Mouse (Mus musculus) MEL (cell line): ENCODE data around the gene Arhgap45. TPM values are rescaled to one million over a fixed set of nuclear protein-coding genes. Genes with fewer than 3 reads are reported as not detected.

Experiments
- DNase-seq: peaks from one replicate; pipeline ENCODE4 v3.0.0; 2011; ENCODE audit warnings: low read depth, low spot score
- H3K27ac ChIP-seq: 2 replicates; pipeline ENCODE4 v1.5.1; 2012; ENCODE audit warnings: low read depth, mild to moderate bottlenecking, control low read depth, low read length, moderate library complexity; ENCODE audit not compliant: control insufficient read depth
- H3K27me3 ChIP-seq, 2 experiments: fragments of 150-350 bp in 1 of 2; sonication (generic) in 1 of 2; 2 replicates each; pipeline ENCODE4 v1.6.1; 2012; ENCODE audit warnings: low read length in 2 of 2, mild to moderate bottlenecking in 2 of 2, improper control_type of control experiment in 1 of 2, moderate library complexity in 1 of 2; ENCODE audit not compliant: insufficient read depth in 2 of 2, control insufficient read depth in 1 of 2
- H3K36me3 ChIP-seq, 2 experiments: 2 replicates each; pipeline ENCODE4 v1.6.1; 2012 to 2014; ENCODE audit warnings: low read length in 2 of 2, improper control_type of control experiment in 1 of 2, inconsistent platforms in 1 of 2, mild to moderate bottlenecking in 1 of 2; ENCODE audit not compliant: insufficient read depth in 2 of 2, control insufficient read depth in 1 of 2
- H3K4me1 ChIP-seq, 2 experiments: fragments of 150-350 bp in 1 of 2; sonication (generic) in 1 of 2; 2 replicates each; pipeline ENCODE4 v1.6.1; 2012; ENCODE audit warnings: low read length in 2 of 2, improper control_type of control experiment in 1 of 2, mild to moderate bottlenecking in 1 of 2; ENCODE audit not compliant: insufficient read depth in 2 of 2, control insufficient read depth in 1 of 2
- H3K4me3 ChIP-seq, 2 experiments: fragments of 150-350 bp in 1 of 2; sonication (generic) in 1 of 2; 2 replicates each; pipeline ENCODE4 v1.5.1; 2012; ENCODE audit warnings: low read depth in 2 of 2, low read length in 2 of 2, mild to moderate bottlenecking in 2 of 2, moderate library complexity in 2 of 2, control low read depth in 1 of 2, improper control_type of control experiment in 1 of 2; ENCODE audit not compliant: control insufficient read depth in 1 of 2, insufficient read depth in 1 of 2
- H3K79me2 ChIP-seq: 2 replicates; pipeline ENCODE4 v1.6.1; 2012; ENCODE audit warnings: mild to moderate bottlenecking, low read length, moderate library complexity; ENCODE audit not compliant: control insufficient read depth, poor library complexity, insufficient read depth
- H3K9ac ChIP-seq: 2 replicates; pipeline ENCODE4 v1.6.1; 2012; ENCODE audit warnings: low read depth, mild to moderate bottlenecking, control low read depth, low read length, moderate library complexity; ENCODE audit not compliant: control insufficient read depth, poor library complexity, severe bottlenecking
- H3K9me3 ChIP-seq: fragments of 150-350 bp; sonication (generic); replicated peaks from 2 replicates; pipeline ENCODE4 v1.6.1; 2012; ENCODE audit warnings: mild to moderate bottlenecking, low read length, improper control_type of control experiment, moderate library complexity; ENCODE audit not compliant: insufficient read depth
- BHLHE40 ChIP-seq: IDR thresholded peaks from 2 replicates; pipeline ENCODE4 v1.6.1; 2012; ENCODE audit warnings: low read depth, mild to moderate bottlenecking, inconsistent platforms, low read length, improper control_type of control experiment, borderline replicate concordance
- CHD1 ChIP-seq: IDR thresholded peaks from 2 replicates; pipeline ENCODE4 v1.6.1; 2012; ENCODE audit warnings: low read depth, mild to moderate bottlenecking, inconsistent platforms, low read length, improper control_type of control experiment
- CHD2 ChIP-seq: IDR thresholded peaks from 2 replicates; pipeline ENCODE4 v1.6.1; 2011; ENCODE audit warnings: low read length, improper control_type of control experiment
- CTCF ChIP-seq, 3 experiments: IDR thresholded peaks in 2 of 3; conservative IDR thresholded peaks in 1 of 3; 2 replicates each; pipeline ENCODE4 v1.5.1; 2011 to 2012; ENCODE audit warnings: low read length in 3 of 3, low read depth in 2 of 3, mild to moderate bottlenecking in 2 of 3, improper control_type of control experiment in 1 of 3, inconsistent platforms in 1 of 3, mixed read lengths in 1 of 3, moderate library complexity in 1 of 3; ENCODE audit not compliant: control insufficient read depth in 1 of 3, insufficient read depth in 1 of 3, poor library complexity in 1 of 3, severe bottlenecking in 1 of 3
- E2F4 ChIP-seq: IDR thresholded peaks from 2 replicates; pipeline ENCODE4 v1.6.1; 2011; ENCODE audit warnings: low read depth, low read length, improper control_type of control experiment, borderline replicate concordance
- EP300 ChIP-seq, 2 experiments: IDR thresholded peaks; 2 replicates each; pipeline ENCODE4 v1.6.1; 2011; ENCODE audit warnings: improper control_type of control experiment in 2 of 2, low read length in 2 of 2, low read depth in 1 of 2, mild to moderate bottlenecking in 1 of 2
- ETS1 ChIP-seq: IDR thresholded peaks from 2 replicates; pipeline ENCODE4 v1.6.1; 2012; ENCODE audit warnings: low read depth, mild to moderate bottlenecking, inconsistent platforms, low read length, improper control_type of control experiment, moderate library complexity
- GABPA ChIP-seq: IDR thresholded peaks from 2 replicates; pipeline ENCODE4 v1.6.1; 2012; ENCODE audit warnings: low read depth, mild to moderate bottlenecking, inconsistent platforms, low read length, improper control_type of control experiment, moderate library complexity
- GATA1 ChIP-seq: IDR thresholded peaks from 2 replicates; pipeline ENCODE4 v1.6.1; 2011; ENCODE audit warnings: low read depth, low read length, improper control_type of control experiment
- HCFC1 ChIP-seq: IDR thresholded peaks from 2 replicates; pipeline ENCODE4 v1.6.1; 2012; ENCODE audit warnings: low read depth, mild to moderate bottlenecking, inconsistent platforms, low read length, improper control_type of control experiment, moderate library complexity
- JUND ChIP-seq: IDR thresholded peaks from 2 replicates; pipeline ENCODE4 v1.6.1; 2011; ENCODE audit warnings: low read depth, mild to moderate bottlenecking, improper control_type of control experiment, low read length
- KAT2A ChIP-seq: conservative IDR thresholded peaks from 2 replicates; pipeline ENCODE4 v1.6.1; 2012; ENCODE audit warnings: low read depth, low read length, improper control_type of control experiment, inconsistent platforms
- MAFK ChIP-seq: IDR thresholded peaks from 2 replicates; pipeline ENCODE4 v1.6.1; 2011; ENCODE audit warnings: low read depth, mild to moderate bottlenecking, low read length, improper control_type of control experiment, borderline replicate concordance
- MAX ChIP-seq: IDR thresholded peaks from 2 replicates; pipeline ENCODE4 v1.6.1; 2011; ENCODE audit warnings: low read length, improper control_type of control experiment
- MEF2A ChIP-seq: IDR thresholded peaks from 2 replicates; pipeline ENCODE4 v1.6.1; 2014; ENCODE audit warnings: low read depth, mild to moderate bottlenecking, inconsistent platforms, low read length, improper control_type of control experiment; ENCODE audit not compliant: poor library complexity, insufficient replicate concordance, severe bottlenecking; ENCODE audit errors: extremely low read depth
- MXI1 ChIP-seq: IDR thresholded peaks from 2 replicates; pipeline ENCODE4 v1.6.1; 2011; ENCODE audit warnings: mild to moderate bottlenecking, low read depth, low read length, improper control_type of control experiment
- MYB ChIP-seq: IDR thresholded peaks from 2 replicates; pipeline ENCODE4 v1.6.1; 2011; ENCODE audit warnings: mild to moderate bottlenecking, low read depth, low read length, improper control_type of control experiment
- NELFE ChIP-seq: IDR thresholded peaks from 2 replicates; pipeline ENCODE4 v1.6.1; 2011; ENCODE audit warnings: low read depth, low read length, improper control_type of control experiment
- NRF1 ChIP-seq: IDR thresholded peaks from 2 replicates; pipeline ENCODE4 v1.6.1; 2014; ENCODE audit warnings: low read depth, mild to moderate bottlenecking, inconsistent platforms, low read length, improper control_type of control experiment, moderate library complexity; ENCODE audit not compliant: poor library complexity, insufficient read depth, severe bottlenecking
- POLR2AphosphoS2 ChIP-seq: IDR thresholded peaks from 2 replicates; pipeline ENCODE4 v1.6.1; 2011; ENCODE audit warnings: low read length, improper control_type of control experiment
- POLR2AphosphoS5 ChIP-seq: IDR thresholded peaks from 2 replicates; pipeline ENCODE4 v1.6.1; 2012; ENCODE audit warnings: low read depth, borderline replicate concordance, mild to moderate bottlenecking, inconsistent platforms, low read length, moderate library complexity, mixed read lengths
- RCOR1 ChIP-seq: IDR thresholded peaks from 2 replicates; pipeline ENCODE4 v1.6.1; 2012; ENCODE audit warnings: low read depth, mild to moderate bottlenecking, inconsistent platforms, low read length, improper control_type of control experiment
- SMC3 ChIP-seq: IDR thresholded peaks from 2 replicates; pipeline ENCODE4 v1.6.1; 2011; ENCODE audit warnings: low read depth, low read length, improper control_type of control experiment
- UBTF ChIP-seq: IDR thresholded peaks from 2 replicates; pipeline ENCODE4 v1.6.1; 2012; ENCODE audit warnings: low read depth, mild to moderate bottlenecking, inconsistent platforms, low read length, improper control_type of control experiment, moderate library complexity, borderline replicate concordance; ENCODE audit not compliant: insufficient read depth
- USF1 ChIP-seq: IDR thresholded peaks from 2 replicates; pipeline ENCODE4 v1.6.1; 2014; ENCODE audit warnings: low read depth, mild to moderate bottlenecking, inconsistent platforms, low read length, improper control_type of control experiment, moderate library complexity
- ZKSCAN1 ChIP-seq: IDR thresholded peaks from 2 replicates; pipeline ENCODE4 v1.6.1; 2012; ENCODE audit warnings: low read depth, mild to moderate bottlenecking, inconsistent platforms, low read length, improper control_type of control experiment, moderate library complexity
- ZMIZ1 ChIP-seq: IDR thresholded peaks from 2 replicates; pipeline ENCODE4 v1.6.1; 2012; ENCODE audit warnings: low read depth, mild to moderate bottlenecking, inconsistent platforms, low read length, improper control_type of control experiment, moderate library complexity
- polyA plus RNA-seq, 2 experiments: library from polyadenylated mRNA; stranded (reverse) in 1 of 2; unstranded in 1 of 2; fragments of >175 nt in 1 of 2; fragments of >200 nt in 1 of 2; gene quantifications; 2 replicates each; pipeline versions ENCODE4 v1.2.1 to v1.2.4; 2012; ENCODE audit warnings: low replicate concordance in 2 of 2, low read depth in 1 of 2; ENCODE audit not compliant: insufficient read length in 2 of 2, insufficient read depth in 1 of 2, missing spikeins in 1 of 2
- total RNA-seq: library from RNA; depleted of rRNA; stranded (reverse); fragments of 300-350 nt; gene quantifications from 2 replicates; pipeline ENCODE4 v1.2.3, GENCODE M21; 2012

Gene Arhgap45
- total and polyA plus RNA-seq, 3 experiments = 26.2 to 53.6 TPM; not detected in 1

GRCm38 (mm10) chr10:80028521-80028846 lies 12.0 kb downstream of the Arhgap45 start:
- TF ChIP-seq RCOR1 = no peak
- TF ChIP-seq MAFK = no peak
- TF ChIP-seq SMC3 = no peak
- TF ChIP-seq MAX = no peak
- TF ChIP-seq USF1 = no peak
- no peak for TF ChIP-seq BHLHE40
- no peak for TF ChIP-seq NELFE
- no peak for TF ChIP-seq POLR2AphosphoS5
- TF ChIP-seq ETS1 = no peak
- no peak for TF ChIP-seq CHD2
- TF ChIP-seq MYB = no peak
- TF ChIP-seq MEF2A = no peak
- TF ChIP-seq UBTF = no peak
- no peak for TF ChIP-seq KAT2A
- no peak for TF ChIP-seq CTCF (IDR thresholded peaks at IDR 0.05 in 2 of 3, conservative IDR thresholded peaks at IDR 0.05 in 1 of 3; ENCODE audit: control insufficient read depth in 1 of 3, insufficient read depth in 1 of 3, low read depth in 2 of 3, low read length in 3 of 3, poor library complexity in 1 of 3, severe bottlenecking in 1 of 3)
- TF ChIP-seq POLR2AphosphoS2 = no peak
- TF ChIP-seq JUND = no peak
- no peak for TF ChIP-seq ZMIZ1
- no peak for DNase-seq
- peaks cover 0 to 30% of the 10 kb centered on the region in 2 experiments; a peak in 3 of 4 replicates for H3K36me3 ChIP-seq
- no peaks in the 10 kb centered on the region for H3K79me2 ChIP-seq
- H3K27ac ChIP-seq = no peak overlapping the region
- no peak overlapping the region for H3K4me3 ChIP-seq
- H3K27me3 ChIP-seq = no peaks in the 10 kb centered on the region
- peaks cover 4 to 35% of the 10 kb centered on the region in 2 experiments for H3K4me1 ChIP-seq
- H3K9me3 ChIP-seq = no peaks in the 10 kb centered on the region
- H3K9ac ChIP-seq = no peak overlapping the region

GRCm38 (mm10) chr10:80030191-80030590 lies 13.7 kb downstream of the Arhgap45 start:
- H3K36me3 ChIP-seq = peaks cover 0 to 27% of the 10 kb centered on the region in 2 experiments; a peak in 3 of 4 replicates
- no peaks in the 10 kb centered on the region for H3K9me3 ChIP-seq

More at GRCm38 (mm10) chr10:80030191-80030590, 13.7 kb downstream of the Arhgap45 start:
- H3K4me3 ChIP-seq = no peak overlapping the region
- peaks cover 7 to 35% of the 10 kb centered on the region in 2 experiments; a peak in 3 of 4 replicates for H3K4me1 ChIP-seq
- H3K27ac ChIP-seq = no peak overlapping the region
- no peaks in the 10 kb centered on the region for H3K79me2 ChIP-seq
- H3K9ac ChIP-seq = no peak overlapping the region
- no peak for TF ChIP-seq MXI1
- TF ChIP-seq E2F4 = no peak
- TF ChIP-seq USF1 = no peak
- TF ChIP-seq GABPA = no peak
- TF ChIP-seq HCFC1 = no peak
- no peak for TF ChIP-seq EP300 (IDR thresholded peaks at IDR 0.05; ENCODE audit: low read depth in 1 of 2, low read length in 2 of 2)
- TF ChIP-seq POLR2AphosphoS5 = no peak
- no peak for TF ChIP-seq CTCF (IDR thresholded peaks at IDR 0.05 in 2 of 3, conservative IDR thresholded peaks at IDR 0.05 in 1 of 3; ENCODE audit: control insufficient read depth in 1 of 3, insufficient read depth in 1 of 3, low read depth in 2 of 3, low read length in 3 of 3, poor library complexity in 1 of 3, severe bottlenecking in 1 of 3)
- TF ChIP-seq MAX = no peak
- TF ChIP-seq ZKSCAN1 = no peak
- TF ChIP-seq CHD1 = no peak
- no peak for TF ChIP-seq ETS1
- TF ChIP-seq RCOR1 = no peak
- TF ChIP-seq JUND = no peak
- no peak for TF ChIP-seq POLR2AphosphoS2
- no peak for TF ChIP-seq NRF1
- TF ChIP-seq GATA1 = no peak
- TF ChIP-seq CHD2 = no peak
- no peaks in the 10 kb centered on the region for H3K27me3 ChIP-seq
- DNase-seq = no peak
